Mouse (Mus musculus): ENCODE results near the gene Otor.

The Otor gene

GRCm38 (mm10) chr2:143118221-143118620, 39.9 kb downstream of the Otor start:
- no peak for DNase-seq (ENCODE audit: low read depth, low spot score)

GRCm38 (mm10) chr2:143131098-143131646, 52.9 kb downstream of the Otor start:
- DNase-seq (ENCODE audit: low read depth, low spot score): no peak
